Mouse (Mus musculus) Patski (cell line): ENCODE data around the gene Filip1. TPM values are rescaled to one million over a fixed set of nuclear protein-coding genes. Genes with fewer than 3 reads are reported as not detected.

Source experiments
- ATAC-seq: fragments of 100-300 bp; one replicate; pipeline ENCODE4 v1.8.0; 2021
- CTCF ChIA-PET: fragments of 350-600 bp; sonication (Branson Sonifier 250); formaldehyde crosslinking; loops from one replicate; lab custom pipeline; 2022; ENCODE audit warnings: inconsistent platforms; lab: Charles Lee
- POLR2A ChIA-PET: fragments of 350-600 bp; sonication (Branson Sonifier 250); formaldehyde crosslinking; loops from one replicate; lab custom pipeline; 2022; ENCODE audit warnings: antibody characterized with exemption, inconsistent platforms; lab: Charles Lee
- DNase-seq: peaks from one replicate; pipeline ENCODE4 v3.0.0-alpha.2; 2011; ENCODE audit warnings: low read depth, low spot score
- H3K27me3 ChIP-seq: fragments of 371-371 bp; one replicate; pipeline ENCODE4 v1.5.1; 2021
- CTCF ChIP-seq: fragments of 100-300 bp; IDR thresholded peaks from one replicate; pipeline ENCODE4 v1.5.1; 2021
- in situ Hi-C: fragments of 300-500 bp; cut with MboI; formaldehyde crosslinking; loops from 3 replicates; pipeline ENCODE4 v1.11.1; 2018; ENCODE audit warnings: low pct_unique_long_range_greater_than_20kb, mixed read lengths
- polyA plus RNA-seq: library from polyadenylated mRNA; unstranded; gene quantifications from one replicate; pipeline ENCODE4 v1.2.3, GENCODE M21; 2021

The Filip1 gene
- polyA plus RNA-seq, 1 experiment from 2014 or later = not detected

- in situ Hi-C loops = loop anchor here (25.0 kb wide), 1 partner anchor 102 kb away; no protein-coding TSS in a partner anchor
- ChIA-PET CTCF (interaction anchor here (1.6 kb wide), 1 partner anchor 25 kb away, joined by 5 read pairs; no protein-coding TSS in a partner anchor), POLR2A (interaction anchor here (1.0 kb wide), 1 partner anchor 263 kb away, joined by 3 read pairs; no protein-coding TSS in a partner anchor)
- DNase-seq = no peak
- no peak for TF ChIP-seq CTCF
- H3K27me3 ChIP-seq = no peaks in the 10 kb centered on the region
- ATAC-seq = no peak
These were observed 22.9 kb downstream of the Filip1 start for GRCm38 (mm10) chr9:79989703-79990102.

GRCm38 (mm10) chr9:79989061-79989460 lies 23.6 kb downstream of the Filip1 start:
- DNase-seq (no peak), ATAC-seq (no peak)
- TF ChIP-seq CTCF = no peak
- no peaks in the 10 kb centered on the region for H3K27me3 ChIP-seq
- ChIA-PET POLR2A (interaction anchor here (1.0 kb wide), 1 partner anchor 262 kb away, joined by 3 read pairs; no protein-coding TSS in a partner anchor), CTCF (interaction anchor here (1.2 to 1.6 kb wide), 2 partner anchors 24 to 49 kb away, joined by 4 to 5 read pairs; no protein-coding TSS in a partner anchor)
- in situ Hi-C loops = loop anchor here (25.0 kb wide), 1 partner anchor 102 kb away; no protein-coding TSS in a partner anchor

- ChIA-PET CTCF (no interaction called here), POLR2A (no interaction called here)
These were observed 29.4 kb downstream of the Filip1 start for GRCm38 (mm10) chr9:79983244-79983643.

GRCm38 (mm10) chr9:79979274-79979673 lies 33.4 kb downstream of the Filip1 start:
- ChIA-PET CTCF (interaction anchor here (1.5 kb wide), 1 partner anchor 44 kb away, joined by 3 read pairs; no protein-coding TSS in a partner anchor), POLR2A (no interaction called here)
- H3K27me3 ChIP-seq = peaks cover 4% of the 10 kb centered on the region
- ATAC-seq = no peak
- DNase-seq = no peak
- in situ Hi-C loops = loop anchor here (25.0 kb wide), 1 partner anchor 92 kb away; no protein-coding TSS in a partner anchor
- TF ChIP-seq CTCF = no peak

More at GRCm38 (mm10) chr9:79983244-79983643, 29.4 kb downstream of the Filip1 start:
- TF ChIP-seq CTCF = no peak
- in situ Hi-C loops = loop anchor here (25.0 kb wide), 1 partner anchor 96 kb away; no protein-coding TSS in a partner anchor
- ATAC-seq (no peak), DNase-seq (no peak)
- H3K27me3 ChIP-seq = no peaks in the 10 kb centered on the region

- CTCF ChIA-PET = interaction anchor here (1.5 kb wide), 1 partner anchor 43 kb away, joined by 3 read pairs; no protein-coding TSS in a partner anchor
- in situ Hi-C loops = loop anchor here (25.0 kb wide), 1 partner anchor 91 kb away; no protein-coding TSS in a partner anchor
- peaks cover 4% of the 10 kb centered on the region for H3K27me3 ChIP-seq
- POLR2A ChIA-PET = no interaction called here
- TF ChIP-seq CTCF = no peak
- ATAC-seq = no peak
- DNase-seq = no peak
These were observed 34.2 kb downstream of the Filip1 start for GRCm38 (mm10) chr9:79978228-79979024.

- POLR2A ChIA-PET = no interaction called here
- no peak for TF ChIP-seq CTCF
- H3K27me3 ChIP-seq = peaks cover 4% of the 10 kb centered on the region
- in situ Hi-C loops = loop anchor here (25.0 kb wide), 1 partner anchor 90 kb away; no protein-coding TSS in a partner anchor
- DNase-seq = no peak
- CTCF ChIA-PET = interaction anchor here (0.9 to 1.5 kb wide), 3 partner anchors 25 to 87 kb away, joined by 3 to 4 read pairs (median 3); no protein-coding TSS in a partner anchor
- no peak for ATAC-seq
These were observed 35.1 kb downstream of the Filip1 start for GRCm38 (mm10) chr9:79977549-79977971.

GRCm38 (mm10) chr9:79976789-79977188 lies 35.9 kb downstream of the Filip1 start:
- POLR2A ChIA-PET = interaction anchor here (0.7 to 0.9 kb wide), 2 partner anchors 59 to 691 kb away, joined by 3 to 4 read pairs; no protein-coding TSS in a partner anchor
- CTCF ChIA-PET = interaction anchor here (0.9 to 1.5 kb wide), 4 partner anchors 11 to 86 kb away, joined by 3 to 5 read pairs (median 4); no protein-coding TSS in a partner anchor
- ATAC-seq = no peak
- TF ChIP-seq CTCF = no peak
- in situ Hi-C loops = loop anchor here (25.0 kb wide), 1 partner anchor 89 kb away; no protein-coding TSS in a partner anchor
- peaks cover 4% of the 10 kb centered on the region for H3K27me3 ChIP-seq
- DNase-seq = no peak

- TF ChIP-seq CTCF = no peak
- no peak for ATAC-seq
- ChIA-PET POLR2A (no interaction called here), CTCF (interaction anchor here (1.3 kb wide), 1 partner anchor 26 kb away, joined by 3 read pairs; no protein-coding TSS in a partner anchor)
- DNase-seq = no peak
- in situ Hi-C loops = loop anchor here (25.0 kb wide), 1 partner anchor 88 kb away; no protein-coding TSS in a partner anchor
- H3K27me3 ChIP-seq = peaks cover 4% of the 10 kb centered on the region
These were observed 37.5 kb downstream of the Filip1 start for GRCm38 (mm10) chr9:79975121-79975520.

GRCm38 (mm10) chr9:79973582-79973981 lies 39.1 kb downstream of the Filip1 start:
- no peak for TF ChIP-seq CTCF
- ChIA-PET POLR2A (no interaction called here), CTCF (interaction anchor here (1.3 to 1.9 kb wide), 3 partner anchors 8 to 82 kb away, joined by 3 to 4 read pairs (median 3); no protein-coding TSS in a partner anchor)
- ATAC-seq (no peak), DNase-seq (no peak)
- peaks cover 4% of the 10 kb centered on the region for H3K27me3 ChIP-seq
- in situ Hi-C loops = no loop called here

GRCm38 (mm10) chr9:79972705-79973104 lies 39.9 kb downstream of the Filip1 start:
- CTCF ChIA-PET = interaction anchor here (1.5 kb wide), 1 partner anchor 41 kb away, joined by 3 read pairs; no protein-coding TSS in a partner anchor
- ATAC-seq (no peak), DNase-seq (no peak)
- TF ChIP-seq CTCF = no peak
- POLR2A ChIA-PET = no interaction called here
- in situ Hi-C loops = no loop called here
- peaks cover 4% of the 10 kb centered on the region for H3K27me3 ChIP-seq
